Mouse (Mus musculus) embryonic facial prominence, embryonic 12.5 days (tissue): ENCODE results near the gene Olfr771. TPM values are rescaled to one million over a fixed set of nuclear protein-coding genes. Genes with fewer than 3 reads are reported as not detected.
"Not testable (repeated sequence)": the region's sequence is repeated elsewhere in the genome, so short reads cannot be mapped to it uniquely, and the experiment has no call there.

ENCODE experiments used
- ATAC-seq: fragments of 200-750 bp; cut with Nextera tagmentation; 2 replicates; pipeline ENCODE4 v1.8.0; 2017; ENCODE audit not compliant: insufficient number of reproducible peaks, insufficient read depth, low FRiP score, low TSS enrichment
- H3K27ac ChIP-seq: fragments of 300-500 bp; sonication (generic); 2 replicates; pipeline ENCODE4 v1.5.1; 2016; ENCODE audit warnings: mild to moderate bottlenecking
- H3K27me3 ChIP-seq: fragments of 300-500 bp; sonication (generic); 2 replicates; pipeline ENCODE4 v1.6.1; 2016; ENCODE audit warnings: mild to moderate bottlenecking, moderate library complexity
- H3K36me3 ChIP-seq: fragments of 300-500 bp; sonication (generic); 2 replicates; pipeline ENCODE4 v1.6.1; 2016; ENCODE audit warnings: mild to moderate bottlenecking
- H3K4me1 ChIP-seq: fragments of 300-500 bp; sonication (generic); 2 replicates; pipeline ENCODE4 v1.6.1; 2016
- H3K4me2 ChIP-seq: fragments of 300-500 bp; sonication (generic); replicated peaks from 2 replicates; pipeline ENCODE4 v1.6.1; 2016; ENCODE audit warnings: mild to moderate bottlenecking, moderate library complexity
- H3K4me3 ChIP-seq: fragments of 300-500 bp; sonication (generic); 2 replicates; pipeline ENCODE4 v1.5.1; 2016; ENCODE audit warnings: mild to moderate bottlenecking
- H3K9ac ChIP-seq: fragments of 300-500 bp; sonication (generic); 2 replicates; pipeline ENCODE4 v1.6.1; 2016; ENCODE audit warnings: mild to moderate bottlenecking, moderate library complexity
- H3K9me3 ChIP-seq: fragments of 300-500 bp; sonication (generic); 2 replicates; pipeline ENCODE4 v1.6.1; 2016; ENCODE audit warnings: mild to moderate bottlenecking, moderate library complexity
- WGBS: fragments of 180-500 bp; shearing (Covaris S2); methylation state at CpG from one replicate; pipeline ENCODE4 v1.1.7; 2016; 5-methylcytosine and 5-hydroxymethylcytosine counted together
- polyA plus RNA-seq: library from polyadenylated mRNA; unstranded; fragments of >200 nt; fragmentation: Nextera tagmentation; extraction: Ambion mirVana; gene quantifications from 2 replicates; pipeline ENCODE4 v1.2.1, GENCODE M21; 2016

Gene Olfr771
- polyA plus RNA-seq = not detected in 2 replicates

DNA sequence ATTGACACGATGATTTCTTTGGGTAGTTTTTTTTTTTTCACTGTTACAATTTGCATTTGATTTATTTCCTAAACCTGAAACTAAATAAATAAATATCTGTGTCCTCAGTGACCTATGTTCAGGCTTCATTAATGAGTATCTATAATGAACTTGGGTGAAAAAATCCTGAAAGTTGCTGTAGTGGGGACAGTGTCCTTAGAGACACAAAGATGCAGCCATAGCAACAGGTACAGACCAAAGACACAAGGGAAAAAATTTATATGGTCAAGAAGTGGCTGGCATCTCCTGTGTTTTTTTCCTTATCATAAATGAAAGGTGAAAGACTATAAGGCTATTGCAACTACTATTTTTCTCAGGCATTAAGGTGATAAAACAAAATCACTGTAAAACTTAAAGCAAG lies at the start of gene Olfr771:
TSS of gene Olfr771 (minus strand) at position 101 of the 400 bp plus-strand sequence.
- Histone ChIP-seq H3K9ac (no peak within 1 kb of the TSS), H3K9me3 (no peaks in the 10 kb centered on the region), H3K4me3 (no peak within 1 kb of the TSS), H3K4me1 (no peaks in the 10 kb centered on the region), H3K36me3 (no peaks in the 10 kb centered on the region), H3K4me2 (no peak within 1 kb of the TSS), H3K27ac (no peak within 1 kb of the TSS), H3K27me3 (no peaks in the 10 kb centered on the region)
- ATAC-seq = no peak
- WGBS = 86% methylated on average over 1 of the region's 1 CpGs

DNA sequence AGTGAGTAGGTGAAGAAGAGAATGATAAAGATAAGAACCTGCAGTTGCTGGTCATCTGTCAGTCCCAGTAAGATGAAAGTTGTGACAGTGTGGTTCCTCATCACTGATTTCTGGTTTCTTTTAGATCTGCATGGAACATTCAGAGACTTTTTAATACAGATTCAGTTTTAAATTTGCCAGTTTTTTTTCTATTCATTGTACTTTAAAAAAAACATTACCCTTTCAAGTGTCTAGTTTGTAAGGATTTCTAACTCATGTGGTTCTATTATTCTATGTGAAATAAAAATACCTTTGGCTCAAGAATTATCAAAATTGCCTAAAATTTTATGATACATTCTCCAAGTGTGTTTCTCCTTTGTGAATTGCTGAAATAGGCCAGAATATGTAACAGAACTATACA lies 22.8 kb upstream of the Olfr771 start, which contains the start of gene Olfr773:
TSS of gene Olfr773 (minus strand) at position 101 of the 400 bp plus-strand sequence.
- H3K4me1 ChIP-seq, H3K9me3 ChIP-seq, H3K4me2 ChIP-seq, H3K27ac ChIP-seq, ATAC-seq, H3K36me3 ChIP-seq, H3K9ac ChIP-seq, H3K4me3 ChIP-seq, H3K27me3 ChIP-seq: not testable (repeated sequence)

DNA sequence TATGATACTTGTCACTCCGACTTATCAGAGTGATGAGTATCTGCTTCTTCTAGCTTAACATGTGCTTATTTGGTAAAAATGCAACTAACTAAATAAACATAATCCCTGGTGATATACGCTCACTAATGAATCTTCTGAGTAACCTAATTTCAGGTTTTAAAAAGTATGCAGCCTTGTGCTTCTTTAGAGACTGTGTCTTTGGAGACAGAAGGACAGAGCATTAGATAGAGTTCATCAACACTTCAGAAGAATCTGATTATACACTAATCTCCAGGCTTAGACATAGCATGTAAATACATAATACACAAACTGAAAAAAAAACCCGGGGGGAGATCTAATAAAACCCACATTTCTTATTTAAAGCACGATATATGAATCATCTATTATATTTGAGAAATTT lies 13.3 kb upstream of the Olfr771 start, which contains the start of gene Olfr772:
TSS of gene Olfr772 (minus strand) at position 101 of the 400 bp plus-strand sequence.
- H3K27ac ChIP-seq, H3K27me3 ChIP-seq, H3K4me2 ChIP-seq, H3K4me3 ChIP-seq, H3K36me3 ChIP-seq, H3K9me3 ChIP-seq, H3K4me1 ChIP-seq, H3K9ac ChIP-seq, ATAC-seq: not testable (repeated sequence)
- 83% methylated on average over 4 of the region's 4 CpGs for WGBS

DNA sequence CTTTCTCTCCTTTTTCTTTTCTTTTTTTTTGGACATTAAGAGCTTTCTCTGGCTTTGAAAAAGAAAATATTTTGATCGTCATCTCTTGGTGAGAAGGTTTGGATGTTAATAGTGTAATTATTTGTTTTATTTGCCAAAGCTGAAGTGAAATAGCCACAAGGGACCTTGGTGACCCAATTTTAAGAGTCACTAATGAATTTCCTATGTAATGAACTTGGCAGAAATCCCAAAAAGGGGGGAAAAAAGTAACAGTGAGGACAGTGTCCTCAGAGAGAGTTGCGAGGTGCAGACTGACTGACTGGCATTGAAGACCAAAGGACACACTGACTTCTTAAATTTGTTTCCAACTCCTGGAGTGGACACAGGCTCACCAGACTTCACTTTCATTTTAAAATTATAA lies 25.7 kb downstream of the Olfr771 start, which contains the start of gene Olfr770:
TSS of gene Olfr770 (minus strand) at position 101 of the 400 bp plus-strand sequence.
- H3K9ac ChIP-seq = no peak within 1 kb of the TSS
- no peaks in the 10 kb centered on the region for H3K4me1 ChIP-seq
- WGBS = 79% methylated on average over 2 of the region's 2 CpGs
- H3K27ac ChIP-seq = no peak within 1 kb of the TSS
- no peak within 1 kb of the TSS for H3K4me2 ChIP-seq
- no peaks in the 10 kb centered on the region for H3K36me3 ChIP-seq
- H3K9me3 ChIP-seq = no peaks in the 10 kb centered on the region
- no peak for ATAC-seq
- H3K4me3 ChIP-seq = no peak within 1 kb of the TSS
- H3K27me3 ChIP-seq = no peaks in the 10 kb centered on the region

DNA sequence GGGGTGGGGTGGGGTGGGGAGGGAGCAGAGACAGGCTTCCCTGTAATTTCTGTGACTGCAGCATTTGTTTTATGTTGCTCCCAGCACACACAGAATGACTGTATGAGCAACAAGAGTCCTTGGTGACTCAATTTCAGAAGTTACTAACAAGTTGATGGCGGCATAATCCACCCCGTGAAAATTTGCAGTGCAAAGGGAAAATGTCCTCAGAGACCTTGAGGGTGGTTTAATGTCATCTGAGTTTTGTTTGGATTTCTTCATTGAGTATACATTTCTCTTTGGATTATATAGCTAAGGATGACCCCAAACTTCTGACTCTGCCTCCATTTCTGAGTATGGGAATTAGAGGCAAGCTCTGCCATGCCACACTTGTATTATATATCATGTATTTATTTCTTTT lies 46.8 kb downstream of the Olfr771 start, which contains the start of gene Olfr769:
TSS of gene Olfr769 (minus strand) at position 101 of the 400 bp plus-strand sequence.
- Histone ChIP-seq H3K4me2 (no peak within 1 kb of the TSS), H3K9ac (no peak within 1 kb of the TSS), H3K4me3 (no peak within 1 kb of the TSS), H3K27ac (no peak within 1 kb of the TSS), H3K27me3 (no peaks in the 10 kb centered on the region), H3K4me1 (no peaks in the 10 kb centered on the region), H3K36me3 (no peaks in the 10 kb centered on the region), H3K9me3 (no peaks in the 10 kb centered on the region)
- WGBS = 84% methylated on average over 2 of the region's 2 CpGs
- ATAC-seq = no peak

DNA sequence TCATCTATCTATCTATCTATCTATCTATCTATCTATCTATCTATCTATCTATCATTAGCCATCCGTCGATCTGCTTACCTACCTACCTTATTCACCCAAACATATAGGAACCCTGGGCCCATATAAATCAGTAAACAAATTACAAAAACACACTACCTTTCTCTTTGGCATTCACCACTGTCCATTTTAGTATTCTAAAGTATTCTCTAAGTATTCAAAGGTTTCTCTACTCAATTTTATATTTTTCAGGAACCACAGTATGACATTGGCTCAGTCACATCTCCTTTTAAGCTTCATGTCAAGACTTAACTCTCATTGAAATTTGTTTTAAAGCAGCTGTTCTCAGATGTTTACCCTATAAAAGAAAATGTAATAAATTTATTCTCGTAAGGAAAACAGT lies 49.4 kb downstream of the Olfr771 start:
- H3K27ac ChIP-seq = no peak overlapping the region
- H3K4me3 ChIP-seq = no peak overlapping the region
- no peaks in the 10 kb centered on the region for H3K4me1 ChIP-seq
- no peaks in the 10 kb centered on the region for H3K36me3 ChIP-seq
- H3K9ac ChIP-seq = no peak overlapping the region
- H3K9me3 ChIP-seq = no peaks in the 10 kb centered on the region
- 93% methylated on average over 3 of the region's 3 CpGs for WGBS
- no peak overlapping the region for H3K4me2 ChIP-seq
- no peaks in the 10 kb centered on the region for H3K27me3 ChIP-seq
- ATAC-seq = no peak

Other genes with a start within 250 kb of the Olfr771 start
- 14.2 and 14.7 TPM in 2 replicates for gene Rdh5, start 241.9 kb downstream of the Olfr771 start, polyA plus RNA-seq
- gene Bloc1s1, start 240.7 kb downstream of the Olfr771 start, polyA plus RNA-seq = 210 and 215 TPM in 2 replicates
- 5.2 TPM in 2 replicates for gene Itga7, start 230.9 kb downstream of the Olfr771 start, polyA plus RNA-seq
- gene Mettl7b, start 203.8 kb downstream of the Olfr771 start, polyA plus RNA-seq = 0.13 TPM in 1 of 2 replicates, not detected in the other
- not detected in 2 replicates for gene Olfr9, start 175.3 kb downstream of the Olfr771 start, polyA plus RNA-seq
- not detected in 2 replicates for gene Olfr763, start 154.0 kb downstream of the Olfr771 start, polyA plus RNA-seq
- gene Olfr764-ps1, start 124.9 kb downstream of the Olfr771 start, polyA plus RNA-seq = not detected in 2 replicates
- gene Olfr765, start 114.8 kb downstream of the Olfr771 start, polyA plus RNA-seq = not detected in 2 replicates
- gene Olfr766-ps1, start 95.8 kb downstream of the Olfr771 start, polyA plus RNA-seq = not detected in 2 replicates
- gene Olfr767, start 81.8 kb downstream of the Olfr771 start, polyA plus RNA-seq = not detected in 2 replicates
- not detected in 2 replicates for gene Olfr768, start 65.4 kb downstream of the Olfr771 start, polyA plus RNA-seq
- gene Olfr769, start 46.9 kb downstream of the Olfr771 start, polyA plus RNA-seq = not detected in 2 replicates
- not detected in 2 replicates for gene Olfr770, start 25.8 kb downstream of the Olfr771 start, polyA plus RNA-seq
- not detected in 2 replicates for gene Olfr772, start 13.2 kb upstream of the Olfr771 start, polyA plus RNA-seq
- gene Olfr773, start 22.7 kb upstream of the Olfr771 start, polyA plus RNA-seq = not detected in 2 replicates
- not detected in 2 replicates for gene Olfr774, start 71.5 kb upstream of the Olfr771 start, polyA plus RNA-seq
- gene Olfr775, start 83.7 kb upstream of the Olfr771 start, polyA plus RNA-seq = not detected in 2 replicates
- not detected in 2 replicates for gene Olfr776, start 94.4 kb upstream of the Olfr771 start, polyA plus RNA-seq
- not detected in 2 replicates for gene Olfr777, start 106.7 kb upstream of the Olfr771 start, polyA plus RNA-seq
- gene Olfr780, start 153.4 kb upstream of the Olfr771 start, polyA plus RNA-seq = not detected in 2 replicates
- not detected in 2 replicates for gene Olfr781, start 164.1 kb upstream of the Olfr771 start, polyA plus RNA-seq
- gene Olfr782, start 184.1 kb upstream of the Olfr771 start, polyA plus RNA-seq = not detected in 2 replicates
- 0.06 TPM in 1 of 2 replicates, not detected in the other for gene Olfr784, start 219.3 kb upstream of the Olfr771 start, polyA plus RNA-seq
- not detected in 2 replicates for gene Olfr785, start 240.7 kb upstream of the Olfr771 start, polyA plus RNA-seq